Mouse (Mus musculus): ENCODE measurements at regions not wholly inside any gene's neighbourhood (a gene's known extent, or its start where the extent isn't known, plus 50 kb on each side); places are given as distances from the start of the nearest gene placed in this dataset.

GRCm38 (mm10) chr1:63938416-63938815 is 169.3 kb upstream of the 4933402D24Rik start:
- H3K27me3 ChIP-seq (ENCODE audit: insufficient read depth, low read length) = no peaks in the 10 kb centered on the region
- no peak for ATAC-seq (ENCODE audit: insufficient read depth)
- H3K36me3 ChIP-seq (ENCODE audit: insufficient read depth) = no peaks in the 10 kb centered on the region
- no peaks in the 10 kb centered on the region for H3K4me1 ChIP-seq (ENCODE audit: insufficient read depth)
- no peak overlapping the region for H3K9ac ChIP-seq
- H3K27ac ChIP-seq (ENCODE audit: low read depth) = no peak overlapping the region
- DNase-seq = peak; percentile 37
- no peak overlapping the region for H3K4me2 ChIP-seq
- H3K9me3 ChIP-seq (ENCODE audit: low read depth, low read length) = no peaks in the 10 kb centered on the region
- no peak for TF ChIP-seq CTCF (IDR thresholded peaks at IDR 0.05; ENCODE audit: low read depth)
- H3K4me3 ChIP-seq (ENCODE audit: low read depth, low read length) = no peak overlapping the region
- WGBS = 31% methylated on average over 4 of the region's 4 CpGs

DNA sequence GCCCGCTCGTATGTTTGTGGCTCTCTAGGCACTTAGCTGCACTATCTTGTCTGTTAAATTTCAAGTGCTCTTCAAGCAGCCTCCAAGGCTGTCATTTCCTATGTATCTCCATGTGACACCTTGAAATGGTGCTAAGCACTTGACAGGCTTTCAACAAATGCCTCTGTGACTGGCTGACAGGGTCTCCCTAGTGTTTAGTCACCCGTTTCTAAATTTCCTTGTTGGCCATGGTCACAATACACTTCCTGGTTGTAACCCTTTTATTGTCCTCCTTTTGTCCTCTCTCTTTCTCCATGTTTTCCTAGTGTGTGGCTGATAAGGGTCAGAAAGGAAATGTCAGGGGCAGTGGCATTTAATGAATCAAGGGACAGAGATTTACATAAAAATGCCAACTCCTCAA is 168.4 kb upstream of the 4933402D24Rik start:
- DNase-seq = no peak
- 44% methylated on average over 3 of the region's 3 CpGs for WGBS
- Histone ChIP-seq H3K27me3 (ENCODE audit: insufficient read depth, low read length) (no peaks in the 10 kb centered on the region), H3K4me2 (no peak overlapping the region), H3K4me3 (ENCODE audit: low read depth, low read length) (no peak overlapping the region), H3K27ac (ENCODE audit: low read depth) (no peak overlapping the region), H3K4me1 (ENCODE audit: insufficient read depth) (no peaks in the 10 kb centered on the region), H3K36me3 (ENCODE audit: insufficient read depth) (no peaks in the 10 kb centered on the region), H3K9me3 (ENCODE audit: low read depth, low read length) (no peaks in the 10 kb centered on the region), H3K9ac (no peak overlapping the region)
- no peak for ATAC-seq (ENCODE audit: insufficient read depth)
- no peak for TF ChIP-seq CTCF (IDR thresholded peaks at IDR 0.05; ENCODE audit: low read depth)

DNA sequence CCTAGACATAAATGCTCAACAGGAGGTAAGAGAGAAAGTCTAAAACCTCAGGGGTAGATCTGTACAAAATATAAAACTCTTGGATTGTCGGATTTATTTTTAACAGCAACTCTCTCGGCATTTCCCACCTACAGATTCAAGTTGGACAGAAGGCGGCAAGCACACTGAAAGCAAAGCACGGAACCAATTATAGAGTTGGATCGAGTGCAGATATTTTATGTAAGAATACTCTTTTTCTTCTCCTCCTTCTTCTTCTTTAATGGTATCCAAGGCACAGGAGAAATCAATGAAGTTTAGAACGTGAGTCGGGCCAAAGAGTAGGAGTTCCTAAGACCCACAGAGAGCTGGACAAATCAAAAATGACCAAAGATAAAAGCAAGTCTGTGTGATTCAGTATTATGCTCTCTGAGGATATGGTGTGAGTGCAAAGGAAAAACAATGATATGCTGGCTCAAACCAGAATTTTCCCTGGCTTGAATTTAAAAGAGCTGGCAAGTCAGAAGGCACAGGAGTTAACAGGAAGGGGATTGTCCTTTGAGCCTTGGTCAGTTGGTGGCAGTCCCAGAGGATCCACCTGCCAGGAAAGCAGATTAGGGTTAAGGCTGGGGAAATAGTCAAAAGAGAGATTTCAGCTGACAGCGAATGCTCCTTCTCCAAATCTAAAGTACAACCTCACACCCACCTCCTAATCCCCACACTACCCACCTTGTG is 165.7 kb upstream of the 4933402D24Rik start:
- no peaks in the 10 kb centered on the region for H3K36me3 ChIP-seq (ENCODE audit: insufficient read depth)
- no peak overlapping the region for H3K9ac ChIP-seq
- WGBS = 93% methylated on average over 8 of the region's 8 CpGs
- no peak for TF ChIP-seq CTCF (IDR thresholded peaks at IDR 0.05; ENCODE audit: low read depth)
- no peak overlapping the region for H3K4me2 ChIP-seq
- ATAC-seq (ENCODE audit: insufficient read depth) (no peak), DNase-seq (no peak)
- H3K9me3 ChIP-seq (ENCODE audit: low read depth, low read length) = no peaks in the 10 kb centered on the region
- no peak overlapping the region for H3K27ac ChIP-seq (ENCODE audit: low read depth)
- H3K4me1 ChIP-seq (ENCODE audit: insufficient read depth) = no peaks in the 10 kb centered on the region
- H3K4me3 ChIP-seq (ENCODE audit: low read depth, low read length) = no peak overlapping the region
- H3K27me3 ChIP-seq (ENCODE audit: insufficient read depth, low read length) = no peaks in the 10 kb centered on the region

- ATAC-seq (ENCODE audit: insufficient read depth) (no peak), DNase-seq (no peak)
- WGBS = 47% methylated on average over 9 of the region's 9 CpGs
- no peak overlapping the region for H3K9ac ChIP-seq
- TF ChIP-seq CTCF (IDR thresholded peaks at IDR 0.05; ENCODE audit: low read depth) = no peak
- H3K27ac ChIP-seq (ENCODE audit: low read depth) = no peak overlapping the region
- H3K4me2 ChIP-seq = no peak overlapping the region
- no peak overlapping the region for H3K4me3 ChIP-seq (ENCODE audit: low read depth, low read length)
- H3K36me3 ChIP-seq (ENCODE audit: insufficient read depth) = no peaks in the 10 kb centered on the region
- no peaks in the 10 kb centered on the region for H3K9me3 ChIP-seq (ENCODE audit: low read depth, low read length)
- no peaks in the 10 kb centered on the region for H3K27me3 ChIP-seq (ENCODE audit: insufficient read depth, low read length)
- H3K4me1 ChIP-seq (ENCODE audit: insufficient read depth) = no peaks in the 10 kb centered on the region
Observed at GRCm38 (mm10) chr1:63932484-63932883, 163.4 kb upstream of the 4933402D24Rik start.

DNA sequence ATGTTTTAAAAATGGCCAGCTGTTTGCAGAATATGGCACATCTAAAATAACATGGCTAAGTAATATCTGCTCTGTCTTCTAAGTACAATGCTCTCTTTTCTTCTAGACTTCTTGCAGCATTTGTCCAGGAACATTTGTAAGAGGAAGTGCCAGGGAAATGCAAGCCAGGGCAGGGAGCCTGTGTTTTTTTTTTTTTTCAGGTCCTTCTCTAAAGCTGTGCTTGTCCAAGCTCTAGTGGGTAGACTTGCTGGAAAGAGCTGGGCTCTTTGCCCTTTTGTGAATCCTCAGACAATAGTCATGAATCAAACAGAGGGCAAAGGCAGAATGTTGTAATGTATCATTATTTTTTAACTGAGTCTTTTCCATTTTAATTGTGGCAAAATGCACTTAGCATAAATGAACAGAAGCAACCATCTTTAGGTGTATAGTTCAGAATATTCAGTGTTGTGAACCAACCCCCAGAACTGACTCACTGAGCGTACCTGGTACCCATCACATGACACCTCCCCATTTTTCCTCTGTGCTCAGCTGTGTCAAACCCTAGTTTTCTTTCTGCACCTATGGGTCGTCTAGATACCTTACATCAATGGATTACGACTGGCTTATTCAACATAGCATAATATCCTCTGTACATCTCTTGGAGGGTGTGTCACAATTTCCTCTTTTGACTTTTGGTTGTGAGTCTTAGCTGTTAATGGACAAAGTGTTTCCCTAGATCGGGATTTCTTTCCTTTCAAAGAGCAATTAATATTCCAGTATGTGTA is 160.5 kb upstream of the 4933402D24Rik start:
- Histone ChIP-seq H3K4me2 (no peak overlapping the region), H3K4me3 (ENCODE audit: low read depth, low read length) (no peak overlapping the region), H3K27ac (ENCODE audit: low read depth) (no peak overlapping the region), H3K36me3 (ENCODE audit: insufficient read depth) (no peaks in the 10 kb centered on the region), H3K9ac (no peak overlapping the region), H3K9me3 (ENCODE audit: low read depth, low read length) (no peaks in the 10 kb centered on the region), H3K27me3 (ENCODE audit: insufficient read depth, low read length) (no peaks in the 10 kb centered on the region), H3K4me1 (ENCODE audit: insufficient read depth) (no peaks in the 10 kb centered on the region)
- WGBS = 72% methylated on average over 4 of the region's 4 CpGs
- DNase-seq = no peak
- no peak for TF ChIP-seq CTCF (IDR thresholded peaks at IDR 0.05; ENCODE audit: low read depth)
- no peak for ATAC-seq (ENCODE audit: insufficient read depth)

DNA sequence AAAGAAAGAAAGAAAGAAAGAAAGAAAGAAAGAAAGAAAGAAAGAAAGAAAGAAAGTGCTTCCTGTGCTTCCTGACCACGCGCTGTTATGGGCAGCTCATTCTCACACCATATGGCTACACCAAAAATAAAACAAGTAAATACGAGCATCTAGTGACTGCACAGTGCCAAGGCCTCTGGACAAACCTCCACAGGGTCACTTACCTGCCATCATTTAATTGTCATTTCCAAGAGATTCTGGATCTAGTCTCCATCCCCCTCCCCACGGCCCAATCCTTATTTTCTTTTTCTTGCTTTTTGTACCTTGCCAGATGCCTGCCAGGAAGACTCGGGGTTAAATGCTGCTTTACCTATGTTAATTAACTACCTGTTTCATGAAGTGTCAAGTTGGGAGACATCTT is 159.8 kb upstream of the 4933402D24Rik start:
- DNase-seq (no peak), ATAC-seq (ENCODE audit: insufficient read depth) (no peak)
- H3K27ac ChIP-seq (ENCODE audit: low read depth) = no peak overlapping the region
- H3K4me3 ChIP-seq (ENCODE audit: low read depth, low read length) = no peak overlapping the region
- H3K27me3 ChIP-seq (ENCODE audit: insufficient read depth, low read length) = no peaks in the 10 kb centered on the region
- no peaks in the 10 kb centered on the region for H3K36me3 ChIP-seq (ENCODE audit: insufficient read depth)
- WGBS = 76% methylated on average over 5 of the region's 5 CpGs
- no peak for TF ChIP-seq CTCF (IDR thresholded peaks at IDR 0.05; ENCODE audit: low read depth)
- H3K4me1 ChIP-seq (ENCODE audit: insufficient read depth) = no peaks in the 10 kb centered on the region
- no peak overlapping the region for H3K9ac ChIP-seq
- no peaks in the 10 kb centered on the region for H3K9me3 ChIP-seq (ENCODE audit: low read depth, low read length)
- H3K4me2 ChIP-seq = no peak overlapping the region

GRCm38 (mm10) chr1:63928361-63928760 is 159.3 kb upstream of the 4933402D24Rik start:
- WGBS = 83% methylated on average over 3 of the region's 3 CpGs
- DNase-seq = no peak

More at GRCm38 (mm10) chr1:63928361-63928760, 159.3 kb upstream of the 4933402D24Rik start:
- Histone ChIP-seq H3K4me3 (ENCODE audit: low read depth, low read length) (no peak overlapping the region), H3K4me1 (ENCODE audit: insufficient read depth) (no peaks in the 10 kb centered on the region), H3K27me3 (ENCODE audit: insufficient read depth, low read length) (no peaks in the 10 kb centered on the region), H3K4me2 (no peak overlapping the region), H3K9me3 (ENCODE audit: low read depth, low read length) (no peaks in the 10 kb centered on the region), H3K36me3 (ENCODE audit: insufficient read depth) (no peaks in the 10 kb centered on the region), H3K9ac (no peak overlapping the region), H3K27ac (ENCODE audit: low read depth) (no peak overlapping the region)
- ATAC-seq (ENCODE audit: insufficient read depth) = no peak
- TF ChIP-seq CTCF (IDR thresholded peaks at IDR 0.05; ENCODE audit: low read depth) = no peak

Measured in lung, embryonic 14.5 days (tissue).